Mouse (Mus musculus) mammary gland, adult 2 months (tissue): ENCODE results near the gene Ugt1a2. TPM values are rescaled to one million over a fixed set of nuclear protein-coding genes. Genes with fewer than 3 reads are reported as not detected.

ENCODE experiments used
- polyA plus RNA-seq: library from polyadenylated mRNA; depleted of rRNA; stranded (reverse); fragments of >200 nt; gene quantifications from 2 replicates; pipeline ENCODE4 v1.2.3, GENCODE M21; 2012; ENCODE audit warnings: low replicate concordance; rRNA removed

Gene Ugt1a2
- polyA plus RNA-seq = 0.16 and 0.23 TPM in 2 replicates

DNA sequence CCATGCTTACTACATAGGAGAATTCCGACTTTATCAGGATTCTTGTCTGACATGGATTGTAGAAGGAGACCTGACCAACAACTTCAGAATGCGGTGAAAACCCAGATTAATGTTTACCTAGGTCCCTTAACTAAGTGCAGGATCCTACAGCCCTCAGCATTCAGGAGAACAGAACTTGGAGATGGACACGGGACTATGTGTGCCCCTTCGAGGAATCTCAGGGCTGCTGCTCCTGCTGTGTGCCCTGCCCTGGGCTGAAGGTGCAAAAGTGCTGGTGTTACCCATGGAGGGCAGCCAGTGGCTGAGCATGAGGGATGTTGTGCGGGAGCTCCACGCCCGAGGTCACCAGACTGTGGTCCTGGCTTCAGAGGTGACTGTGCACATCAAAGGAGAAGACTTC is at the start of gene Ugt1a2:
TSS of gene Ugt1a2 (plus strand) at position 146 of the 400 bp plus-strand sequence.

DNA sequence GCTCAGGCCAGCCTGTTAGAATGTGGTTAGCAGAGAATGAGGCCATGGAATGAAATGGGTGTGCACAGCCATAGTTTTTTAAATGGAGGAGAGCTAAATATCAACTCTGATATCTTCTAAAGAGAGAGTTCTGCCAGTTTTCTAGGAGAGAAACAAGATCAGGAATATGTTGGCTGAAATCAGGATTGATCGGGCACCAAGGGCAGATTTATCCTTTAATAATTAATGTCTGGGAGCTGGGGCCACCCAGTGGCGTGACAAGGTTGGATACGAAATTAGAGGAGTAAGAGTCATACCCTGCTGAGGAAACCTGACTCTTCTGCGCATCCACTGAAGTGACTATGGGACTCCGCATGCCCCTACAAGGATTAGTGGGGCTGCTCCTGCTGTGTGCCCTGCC is 34.7 kb upstream of the Ugt1a2 start, which contains the start of gene Ugt1a5:
TSS of gene Ugt1a5 (plus strand) at position 302 of the 400 bp plus-strand sequence.

DNA sequence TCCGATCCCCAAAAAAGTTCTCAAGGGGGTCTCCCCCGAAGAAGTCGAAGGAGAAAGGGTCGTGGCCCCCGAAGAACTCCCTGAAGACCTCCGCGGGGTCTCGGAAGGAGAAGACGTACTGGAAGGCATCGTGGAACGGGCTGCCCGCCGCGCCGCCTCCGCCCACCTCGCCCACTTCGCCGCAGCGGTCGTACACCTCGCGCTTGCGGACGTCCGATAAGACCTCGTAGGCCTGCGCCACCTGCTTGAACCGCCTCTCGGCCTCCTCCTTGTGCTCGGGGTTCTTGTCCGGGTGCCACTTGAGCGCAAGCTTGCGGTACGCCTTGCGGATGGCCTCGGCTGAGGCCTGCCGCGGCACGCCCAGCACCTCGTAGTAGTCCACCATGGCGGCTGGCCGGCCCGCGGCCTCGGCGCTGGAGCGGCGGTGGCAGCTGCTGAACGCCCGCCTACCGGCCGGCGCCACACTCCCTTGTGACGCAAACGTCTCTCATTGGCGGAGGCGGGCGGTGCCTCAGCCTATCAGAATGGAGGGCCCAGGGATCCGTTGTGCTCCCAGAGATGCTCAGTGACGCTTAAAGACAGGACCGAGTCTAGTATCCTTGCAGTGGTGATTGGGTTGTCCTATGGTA is 5.0 kb downstream of the Ugt1a2 start, which contains the start of gene Dnajb3:
TSS of gene Dnajb3 (minus strand) at position 489 of the 629 bp plus-strand sequence.

DNA sequence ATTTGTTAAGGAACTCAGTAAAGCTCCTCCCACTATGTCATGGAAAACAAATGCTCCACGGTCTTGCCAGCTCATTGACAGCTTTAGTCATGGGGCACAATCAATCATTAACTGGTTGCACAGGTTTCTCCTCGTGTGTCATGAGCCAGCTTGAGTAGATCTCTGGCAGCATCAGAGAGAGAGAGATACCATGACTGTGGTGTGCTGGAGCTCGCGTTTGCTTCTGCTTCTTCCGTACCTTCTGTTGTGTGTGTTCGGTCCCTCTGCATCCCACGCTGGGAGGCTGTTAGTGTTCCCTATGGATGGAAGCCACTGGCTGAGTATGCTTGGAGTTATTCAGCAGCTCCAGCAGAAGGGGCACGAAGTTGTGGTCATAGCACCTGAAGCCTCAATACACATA is 11.4 kb downstream of the Ugt1a2 start, which contains the start of gene Ugt1a1:
TSS of gene Ugt1a1 (plus strand) at position 148 of the 400 bp plus-strand sequence.

DNA sequence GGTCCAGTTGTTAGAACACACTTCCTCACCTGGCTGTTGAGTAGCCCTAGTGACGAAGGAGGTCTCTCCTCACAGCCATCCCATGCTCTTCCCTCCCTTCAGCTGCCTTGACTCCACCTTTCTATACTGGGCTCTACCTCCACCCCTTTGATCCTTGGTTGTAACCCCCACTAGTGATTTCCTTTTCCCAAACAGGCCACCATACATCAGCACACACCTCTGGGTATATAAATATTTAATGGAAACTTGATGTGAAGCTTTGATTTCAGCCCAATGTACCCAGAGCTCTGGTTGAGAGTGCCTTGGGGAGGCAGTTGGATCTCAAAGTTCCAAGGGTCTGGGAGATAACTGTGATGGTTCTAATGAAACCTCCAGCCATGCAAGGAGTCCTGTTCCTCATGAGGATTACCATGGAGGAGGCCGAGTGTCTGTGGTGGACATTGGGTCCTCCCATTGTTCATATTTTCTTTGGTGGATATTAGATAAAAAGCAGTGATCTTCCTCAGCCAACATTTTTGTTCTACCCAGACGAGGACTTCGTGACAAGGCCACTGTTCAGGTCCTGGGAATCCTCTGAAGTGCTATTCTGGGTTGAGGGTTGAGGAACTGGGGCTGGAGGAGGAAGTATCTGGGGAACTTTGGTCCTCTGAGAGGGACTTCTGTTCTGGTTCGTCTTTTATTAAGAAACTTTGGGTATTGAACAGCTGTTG is 26.4 kb downstream of the Ugt1a2 start, which contains the start of gene Mroh2a:
TSS of gene Mroh2a (plus strand) at position 317 of the 710 bp plus-strand sequence.

Other genes starting within 250 kb of the Ugt1a2 start
- 5.8 and 15.8 TPM in 2 replicates for gene Usp40, start 192.1 kb upstream of the Ugt1a2 start, polyA plus RNA-seq
- gene Ugt1a10, start 145.2 kb upstream of the Ugt1a2 start, polyA plus RNA-seq = not detected in 2 replicates
- 0.10 and 0.30 TPM in 2 replicates for gene Ugt1a9, start 129.8 kb upstream of the Ugt1a2 start, polyA plus RNA-seq
- gene Ugt1a8, start 112.8 kb upstream of the Ugt1a2 start, polyA plus RNA-seq = 0.11 TPM in 1 of 2 replicates, not detected in the other
- gene Ugt1a7c, start 105.5 kb upstream of the Ugt1a2 start, polyA plus RNA-seq = 2.8 and 3.6 TPM in 2 replicates
- 18.2 and 37.5 TPM in 2 replicates for gene Ugt1a6b, start 97.3 kb upstream of the Ugt1a2 start, polyA plus RNA-seq
- gene Ugt1a6a, start 65.8 kb upstream of the Ugt1a2 start, polyA plus RNA-seq = 24.6 and 50.6 TPM in 2 replicates
- 0.10 and 0.46 TPM in 2 replicates for gene Ugt1a5, start 34.6 kb upstream of the Ugt1a2 start, polyA plus RNA-seq
- 0.52 and 1.2 TPM in 2 replicates for gene Dnajb3, start 5.2 kb downstream of the Ugt1a2 start, polyA plus RNA-seq
- gene Ugt1a1, start 11.4 kb downstream of the Ugt1a2 start, polyA plus RNA-seq = 0.66 and 2.0 TPM in 2 replicates
- 0.16 TPM in 2 replicates for gene Mroh2a, start 26.4 kb downstream of the Ugt1a2 start, polyA plus RNA-seq
- 34.6 and 70.9 TPM in 2 replicates for gene Hjurp, start 77.0 kb downstream of the Ugt1a2 start, polyA plus RNA-seq
- gene Trpm8, start 77.1 kb downstream of the Ugt1a2 start, polyA plus RNA-seq = 0.05 TPM in 1 of 2 replicates, not detected in the other
- gene Spp2, start 206.4 kb downstream of the Ugt1a2 start, polyA plus RNA-seq = 0.13 and 0.69 TPM in 2 replicates